ENCODE assay signal across 9 mouse cellular contexts in the genomic region with DNA sequence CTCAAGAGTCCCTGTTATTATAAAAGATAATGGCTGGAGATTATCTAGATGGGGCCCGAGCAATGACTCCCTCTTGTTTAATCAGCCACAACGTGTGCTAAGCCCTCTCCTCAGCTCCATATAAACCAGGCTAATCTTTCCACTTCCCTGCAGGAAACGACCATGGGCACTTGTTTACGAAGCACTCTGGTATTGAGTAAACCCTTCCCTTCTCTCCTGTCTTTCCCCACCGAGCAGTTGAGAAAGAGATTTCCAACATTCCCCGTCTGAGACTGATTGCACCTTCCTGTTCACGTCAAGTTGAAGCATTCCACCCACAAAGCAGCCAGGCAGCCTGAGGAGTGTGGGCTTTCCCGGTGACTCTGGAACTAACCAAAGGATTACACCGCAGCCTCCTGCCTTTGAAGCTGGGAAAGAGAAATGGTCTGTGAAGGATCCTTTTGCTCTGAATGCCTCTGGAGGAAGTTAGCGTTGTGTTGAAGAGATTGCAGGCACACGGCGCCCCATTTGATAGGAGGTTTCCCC.
DNase-seq lines count a peak whose midpoint lies in the region; ATAC-seq and TF ChIP-seq lines count a peak whose summit lies in the region.
"Had no signal": no experiment of that assay in that cellular context is flagged by ENCODE, and none has a peak within 500 bp of the region (broad histone marks: within the 10 kb centered on the region; RNA-seq: fewer than 3 reads in every experiment).

No protein-coding gene starts in this region.

- peak overlapping the region; percentile 20; the same call in 1 of the 2 replicates for H3K4me2 ChIP-seq in liver, embryonic 11.5 days
- peak overlapping the region; percentile 49 for H3K4me2 ChIP-seq in liver, postnatal 0 days (ENCODE audit: low read depth, low read length)

- H3K9me3 ChIP-seq in liver, embryonic 11.5 days (ENCODE audit: control insufficient read depth, low read length) = no peaks in the 10 kb centered on the region
- H3K9me3 ChIP-seq in liver, postnatal 0 days (ENCODE audit: low read length) = no peaks in the 10 kb centered on the region

- H3K4me1 ChIP-seq in liver, embryonic 11.5 days (replicated peaks; ENCODE audit: control insufficient read depth, insufficient read depth, low read length) = peaks cover 5% of the 10 kb centered on the region; the same call in 1 of the 2 replicates
- H3K4me1 ChIP-seq in liver, postnatal 0 days (ENCODE audit: insufficient read depth) = peaks cover 7% of the 10 kb centered on the region

- TF ChIP-seq EP300 in liver, postnatal 0 days (IDR thresholded peaks at IDR 0.05; ENCODE audit: low read depth) = no peak

- no peak for TF ChIP-seq CTCF in liver, postnatal 0 days (IDR thresholded peaks at IDR 0.05; ENCODE audit: low read depth)

- H3K36me3 ChIP-seq in liver, embryonic 11.5 days (ENCODE audit: control insufficient read depth, insufficient read depth, low read length) = no peaks in the 10 kb centered on the region
- H3K36me3 ChIP-seq in liver, postnatal 0 days (replicated peaks; ENCODE audit: insufficient read depth, low read length) = no peaks in the 10 kb centered on the region

- DNase-seq in liver, embryonic 11.5 days (ENCODE audit: low spot score) = peak; percentile 36
- no peak for DNase-seq in liver
- DNase-seq in heart, postnatal 4 days = peak; percentile 7
- DNase-seq in liver, postnatal 0 days = no peak
- peak; percentile 11 for DNase-seq in retina, postnatal 7 days (ENCODE audit: low read depth, low spot score)
- no peak for DNase-seq in cerebellum, adult 11-12 months
- no peak for DNase-seq in layer of hippocampus, postnatal 25 days (ENCODE audit: extremely low spot score in 1 of 2, low spot score in 1 of 2)
- no peak for DNase-seq in gastrocnemius, postnatal 25 days

- ATAC-seq in liver, embryonic 11.5 days (replicated peaks; ENCODE audit: low FRiP score) = no peak
- ATAC-seq in liver, postnatal 0 days = no peak

- H3K4me3 ChIP-seq in liver, embryonic 11.5 days (ENCODE audit: low read depth, low read length) = no peak overlapping the region
- H3K4me3 ChIP-seq in liver, postnatal 0 days (ENCODE audit: low read depth, low read length) = no peak overlapping the region
- H3K4me3 ChIP-seq: myocyte had no signal

- no peak overlapping the region for H3K9ac ChIP-seq in liver, embryonic 11.5 days (ENCODE audit: low read depth, low read length)
- H3K9ac ChIP-seq in liver, postnatal 0 days (replicated peaks) = no peak overlapping the region

- no peaks in the 10 kb centered on the region for H3K27me3 ChIP-seq in liver, embryonic 11.5 days (replicated peaks; ENCODE audit: control insufficient read depth, insufficient read depth, low read length)
- H3K27me3 ChIP-seq in liver, postnatal 0 days (ENCODE audit: insufficient read depth, low read length) = no peaks in the 10 kb centered on the region

- H3K27ac ChIP-seq in liver, embryonic 11.5 days (ENCODE audit: low read depth, low read length) = no peak overlapping the region
- H3K27ac ChIP-seq in liver, postnatal 0 days (ENCODE audit: low read depth) = no peak overlapping the region

- WGBS in liver, embryonic 11.5 days = 4% methylated on average over 12 of the region's 12 CpGs
- 12% methylated on average over 12 of the region's 12 CpGs for WGBS in liver, postnatal 0 days (ENCODE audit: insufficient replicate concordance)

Comparison
In these comparisons a context has a peak if more than half of its experiments do, and no peak if none do; other contexts are left out.
1. DNase-seq: peak in liver, embryonic 11.5 days (single experiment), heart, postnatal 4 days (single experiment) and retina, postnatal 7 days (single experiment); none in liver (single experiment), liver, postnatal 0 days (single experiment), cerebellum, adult 11-12 months (single experiment), layer of hippocampus, postnatal 25 days (0 of 2) and gastrocnemius, postnatal 25 days (single experiment).